Mouse (Mus musculus) ES-E14 (cell line): Measurements from ENCODE around the gene Svop.

ENCODE experiments used
- CHD2 ChIP-seq: IDR thresholded peaks from 2 replicates; pipeline ENCODE4 v1.6.1; 2014; ENCODE audit warnings: mild to moderate bottlenecking, low read depth, low read length, inconsistent platforms
- ZC3H11A ChIP-seq: IDR thresholded peaks from 2 replicates; pipeline ENCODE4 v1.6.1; 2012; ENCODE audit warnings: low read depth, mild to moderate bottlenecking, inconsistent platforms, low read length, borderline replicate concordance
- ZNF384 ChIP-seq: IDR thresholded peaks from 2 replicates; pipeline ENCODE4 v1.6.1; 2012; ENCODE audit warnings: low read depth, low read length, inconsistent platforms

- no peak for TF ChIP-seq ZC3H11A
- no peak for TF ChIP-seq CHD2
- no peak for TF ChIP-seq ZNF384
These were observed 42.5 kb downstream of the Svop start for GRCm38 (mm10) chr5:114048731-114049308.
